Mouse (Mus musculus): ENCODE measurements around the gene Nav2.

GRCm38 (mm10) chr7:49420139-49420802 lies 511.8 kb downstream of the Nav2 start:
- TF ChIP-seq CTCF (IDR thresholded peaks at IDR 0.05) = no peak
- no peak for TF ChIP-seq POLR2A (IDR thresholded peaks at IDR 0.05; ENCODE audit: insufficient read depth, low read depth, low read length)
- TF ChIP-seq EP300 (IDR thresholded peaks at IDR 0.05; ENCODE audit: insufficient read depth, low read depth, low read length) = no peak

Data from heart, adult 2 months (tissue).